ENCODE assay signal across 27 mouse cellular contexts in the genomic region with DNA sequence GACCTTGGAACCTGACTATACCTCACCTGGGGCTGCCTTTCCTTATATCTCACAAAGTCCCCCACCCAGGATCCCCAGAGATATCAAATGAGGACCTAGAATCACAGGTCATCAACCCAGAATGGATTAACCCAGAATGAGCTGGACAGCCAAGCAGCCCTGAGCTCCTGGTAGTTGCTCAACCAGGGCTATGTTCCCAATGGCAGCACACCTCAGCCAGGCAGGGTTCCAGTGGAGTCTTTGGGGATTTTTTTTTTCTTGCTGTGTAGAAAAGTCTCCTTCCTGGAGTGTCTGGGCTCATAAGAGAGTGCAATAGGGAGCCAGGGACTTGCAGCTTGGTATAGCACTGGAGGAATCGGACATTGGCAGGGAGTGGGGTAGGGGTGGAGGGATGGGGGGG. TPM values are rescaled to one million over a fixed set of nuclear protein-coding genes. Genes with fewer than 3 reads are reported as not detected.
A peak's percentile ranks its signal among the peaks of the same experiment; 100 is the strongest.
DNase-seq lines count a peak whose midpoint lies in the region; ATAC-seq and TF ChIP-seq lines count a peak whose summit lies in the region.
"Had no signal": no experiment of that assay in that cellular context is flagged by ENCODE, and none has a peak within 500 bp of the region (broad histone marks: within the 10 kb centered on the region; RNA-seq: fewer than 3 reads in every experiment).

No protein-coding gene starts in this region.

- H3K4me2 ChIP-seq in heart, embryonic 12.5 days = no peak overlapping the region
- no peak overlapping the region for H3K4me2 ChIP-seq in lung, embryonic 14.5 days
- no peak overlapping the region for H3K4me2 ChIP-seq in liver, embryonic 11.5 days
- peak overlapping the region; percentile 55 for H3K4me2 ChIP-seq in myocyte (ENCODE audit: low read depth)
- H3K4me2 ChIP-seq: embryonic facial prominence, embryonic 15.5 days; hindbrain, embryonic 13.5 days; kidney, embryonic 15.5 days; limb, embryonic 12.5 days; neural tube, embryonic 15.5 days; stomach, embryonic 15.5 days had no signal

- 100% methylated on average over 1 of the region's 1 CpGs for WGBS in heart, embryonic 12.5 days
- 100% methylated on average over 1 of the region's 1 CpGs for WGBS in lung, embryonic 14.5 days
- WGBS in liver, embryonic 11.5 days = no CpG with 5 or more reads among the region's 1 CpGs

- no peaks in the 10 kb centered on the region for H3K27me3 ChIP-seq in heart, embryonic 12.5 days (replicated peaks)
- no peaks in the 10 kb centered on the region for H3K27me3 ChIP-seq in lung, embryonic 14.5 days (ENCODE audit: insufficient read depth, low read length)
- no peaks in the 10 kb centered on the region for H3K27me3 ChIP-seq in liver, embryonic 11.5 days (replicated peaks; ENCODE audit: control insufficient read depth, insufficient read depth, low read length)
- H3K27me3 ChIP-seq in myocyte (ENCODE audit: control insufficient read depth, insufficient read depth, insufficient read length) = no peaks in the 10 kb centered on the region
- H3K27me3 ChIP-seq: embryonic facial prominence, embryonic 15.5 days; kidney, embryonic 15.5 days; limb, embryonic 12.5 days; neural tube, embryonic 15.5 days; stomach, embryonic 15.5 days had no signal

- no peak for ATAC-seq in heart, embryonic 12.5 days (ENCODE audit: insufficient number of reproducible peaks, low FRiP score)
- no peak for ATAC-seq in lung, embryonic 14.5 days (ENCODE audit: insufficient read depth)
- no peak for ATAC-seq in liver, embryonic 11.5 days (replicated peaks; ENCODE audit: low FRiP score)

- peak overlapping the region; percentile 67; the same call in 1 of the 2 replicates for H3K9ac ChIP-seq in heart, embryonic 12.5 days
- H3K9ac ChIP-seq in lung, embryonic 14.5 days = no peak overlapping the region
- no peak overlapping the region for H3K9ac ChIP-seq in liver, embryonic 11.5 days (ENCODE audit: low read depth, low read length)
- H3K9ac ChIP-seq: embryonic facial prominence, embryonic 15.5 days; hindbrain, embryonic 13.5 days; kidney, embryonic 15.5 days; limb, embryonic 12.5 days; neural tube, embryonic 15.5 days; stomach, embryonic 15.5 days had no signal

- peaks cover 76% of the 10 kb centered on the region for H3K4me1 ChIP-seq in heart, embryonic 12.5 days (replicated peaks)
- H3K4me1 ChIP-seq in lung, embryonic 14.5 days (ENCODE audit: insufficient read depth) = peaks cover 16% of the 10 kb centered on the region
- peaks cover 60% of the 10 kb centered on the region for H3K4me1 ChIP-seq in liver, embryonic 11.5 days (replicated peaks; ENCODE audit: control insufficient read depth, insufficient read depth, low read length)

- H3K27ac ChIP-seq in heart, embryonic 12.5 days (ENCODE audit: poor library complexity, severe bottlenecking) = peak overlapping the region; percentile 98
- H3K27ac ChIP-seq in lung, embryonic 14.5 days (ENCODE audit: low read depth) = peak overlapping the region; percentile 95; the same call in 1 of the 2 replicates
- H3K27ac ChIP-seq in liver, embryonic 11.5 days (ENCODE audit: low read depth, low read length) = peak overlapping the region; percentile 78
- H3K27ac ChIP-seq: embryonic facial prominence, embryonic 15.5 days; hindbrain, embryonic 13.5 days; neural tube, embryonic 15.5 days; stomach, embryonic 15.5 days had no signal

- no peak for TF ChIP-seq POLR2A in myocyte (IDR thresholded peaks at IDR 0.05; ENCODE audit: insufficient read length, low read depth)

- DNase-seq in heart, postnatal 25 days (ENCODE audit: low spot score) = no peak
- DNase-seq in lung, embryonic 14.5 days = no peak
- DNase-seq in lung, postnatal 14 days = no peak
- no peak for DNase-seq in liver, embryonic 11.5 days (ENCODE audit: low spot score)
- DNase-seq in cerebellum, postnatal 10 days = no peak
- no peak for DNase-seq in lung, postnatal 25 days (ENCODE audit: low spot score)
- DNase-seq: adrenal gland, postnatal 36 days; cerebellum, adult 11-12 months; cerebellum, postnatal 25 days; embryo, embryonic 11 days; heart, adult 2 months; midbrain, embryonic 14.5 days; right cerebral cortex, postnatal 14 days; thymus, adult 18-20 months; thymus, postnatal 4 days had no signal

- TF ChIP-seq CTCF in lung, embryonic 14.5 days (IDR thresholded peaks at IDR 0.05; ENCODE audit: low read depth) = no peak

- no peaks in the 10 kb centered on the region for H3K36me3 ChIP-seq in heart, embryonic 12.5 days
- no peaks in the 10 kb centered on the region for H3K36me3 ChIP-seq in lung, embryonic 14.5 days (ENCODE audit: insufficient read depth)
- no peaks in the 10 kb centered on the region for H3K36me3 ChIP-seq in liver, embryonic 11.5 days (ENCODE audit: control insufficient read depth, insufficient read depth, low read length)
- H3K36me3 ChIP-seq in myocyte (ENCODE audit: control insufficient read depth, insufficient read depth) = no peaks in the 10 kb centered on the region
- H3K36me3 ChIP-seq: embryonic facial prominence, embryonic 15.5 days; hindbrain, embryonic 13.5 days; kidney, embryonic 15.5 days; limb, embryonic 12.5 days; neural tube, embryonic 15.5 days; stomach, embryonic 15.5 days had no signal

- H3K79me2 ChIP-seq in myocyte (ENCODE audit: control insufficient read depth, insufficient read depth) = no peaks in the 10 kb centered on the region

- no peaks in the 10 kb centered on the region for H3K9me3 ChIP-seq in heart, embryonic 12.5 days (replicated peaks)
- H3K9me3 ChIP-seq in lung, embryonic 14.5 days (ENCODE audit: low read depth, low read length) = no peaks in the 10 kb centered on the region
- H3K9me3 ChIP-seq in liver, embryonic 11.5 days (ENCODE audit: control insufficient read depth, low read length) = no peaks in the 10 kb centered on the region
- H3K9me3 ChIP-seq: embryonic facial prominence, embryonic 15.5 days; hindbrain, embryonic 13.5 days; kidney, embryonic 15.5 days; limb, embryonic 12.5 days; neural tube, embryonic 15.5 days; stomach, embryonic 15.5 days had no signal

- intact Hi-C loops in heart, postnatal 25 days (cut with DNase I) = no loop called here

- H3ac ChIP-seq in myocyte (ENCODE audit: control insufficient read depth, insufficient read length) = no peak overlapping the region

- H3K4me3 ChIP-seq in heart, embryonic 12.5 days = no peak overlapping the region
- no peak overlapping the region for H3K4me3 ChIP-seq in lung, embryonic 14.5 days (ENCODE audit: low read depth, low read length)
- no peak overlapping the region for H3K4me3 ChIP-seq in liver, embryonic 11.5 days (ENCODE audit: low read depth, low read length)
- H3K4me3 ChIP-seq in myocyte = no peak overlapping the region
- H3K4me3 ChIP-seq: embryonic facial prominence, embryonic 15.5 days; heart, adult 2 months; hindbrain, embryonic 13.5 days; kidney, embryonic 15.5 days; limb, embryonic 12.5 days; neural tube, embryonic 15.5 days; stomach, embryonic 15.5 days had no signal

TF ChIP-seq in myocyte, 11 proteins besides CTCF, POLR2A, EP300 and RAD21:
- TF ChIP-seq REST (IDR thresholded peaks at IDR 0.05; ENCODE audit: insufficient read depth, insufficient read length) (no peak), MAX (IDR thresholded peaks at IDR 0.05; ENCODE audit: low read depth) (no peak), TCF3 (IDR thresholded peaks at IDR 0.05; ENCODE audit: insufficient read length, low read depth) (no peak), MYOG (IDR thresholded peaks at IDR 0.05; ENCODE audit: control insufficient read depth in 1 of 3, insufficient read depth in 1 of 3, insufficient read length in 2 of 3, low read depth in 2 of 3) (no peak), CEBPB (IDR thresholded peaks at IDR 0.05; ENCODE audit: insufficient read depth, poor library complexity, severe bottlenecking) (no peak), MYOD1 (IDR thresholded peaks at IDR 0.05; ENCODE audit: control insufficient read depth in 1 of 3, insufficient read length in 2 of 3, low read depth in 2 of 3) (no peak), POLR2AphosphoS2 (IDR thresholded peaks at IDR 0.05; ENCODE audit: insufficient read length, low read depth) (no peak), USF1 (IDR thresholded peaks at IDR 0.05; ENCODE audit: low read depth) (no peak), E2F4 (IDR thresholded peaks at IDR 0.05; ENCODE audit: insufficient read depth) (no peak), TCF12 (IDR thresholded peaks at IDR 0.05; ENCODE audit: insufficient read depth, poor library complexity, severe bottlenecking) (no peak)

RNA-seq across cellular contexts. Expression of a gene that starts 46.7 kb away (rescaled TPM):
- 56.2 and 62.8 TPM in 2 replicates for polyA plus RNA-seq in heart, embryonic 12.5 days (2016; fragmentation: Nextera tagmentation; extraction: Ambion mirVana)
- total RNA-seq in heart, postnatal 25 days (2021) = 10 to 100 TPM in 1 of 2 experiments, 1 to 10 TPM in 1; 9.8 to 13.6 TPM
- 13.6 and 15.3 TPM in 2 replicates for polyA plus RNA-seq in lung, embryonic 14.5 days (2014; fragmentation: Nextera tagmentation; extraction: Ambion mirVana)
- 10.1 and 11.1 TPM in 2 replicates for polyA plus RNA-seq in liver, embryonic 11.5 days (2014; fragmentation: Nextera tagmentation; extraction: Ambion mirVana)
- polyA plus RNA-seq in myocyte (2012; fragmentation: generic; extraction: Trizol) = 1.5 TPM

RNA-seq across cellular contexts. Expression of a gene that starts 48.4 kb away (rescaled TPM):
- polyA plus RNA-seq in heart, embryonic 12.5 days (2016; fragmentation: Nextera tagmentation; extraction: Ambion mirVana) = 0.14 TPM in 1 of 2 replicates, not detected in the other
- total RNA-seq in heart, postnatal 25 days (2021) = not detected
- polyA plus RNA-seq in lung, embryonic 14.5 days (2014; fragmentation: Nextera tagmentation; extraction: Ambion mirVana) = 0.13 TPM in 1 of 2 replicates, not detected in the other
- not detected in 2 replicates for polyA plus RNA-seq in liver, embryonic 11.5 days (2014; fragmentation: Nextera tagmentation; extraction: Ambion mirVana)
- 0.23 TPM for polyA plus RNA-seq in myocyte (2012; fragmentation: generic; extraction: Trizol)
- total RNA-seq: heart, adult 2 months; layer of hippocampus, postnatal 14 days; megakaryocyte, adult 5-6 weeks had no signal
- polyA plus RNA-seq: intestine, embryonic 14.5 days; limb, embryonic 12.5 days; lung, embryonic 16.5 days; midbrain, embryonic 14.5 days; neural tube, embryonic 15.5 days; stomach, embryonic 15.5 days had no signal
